Mouse (Mus musculus): Measurements from ENCODE around the gene Cfap69. TPM values are rescaled to one million over a fixed set of nuclear protein-coding genes. Genes with fewer than 3 reads are reported as not detected.
"Not testable (repeated sequence)": the region's sequence is repeated elsewhere in the genome, so short reads cannot be mapped to it uniquely, and the experiment has no call there.

Gene Cfap69
- total RNA-seq (2021): 1 to 10 TPM in 1 of 2 experiments, under 1 TPM in 1; 0.74 to 1.6 TPM
- long read RNA-seq, experiment 1: 0 reads
- long read RNA-seq, experiment 2, partial matches to known transcripts: 0 of 1 reads
- long read RNA-seq, experiment 2, other reads (novel, unspliced or antisense): 1 of 1 reads

DNA sequence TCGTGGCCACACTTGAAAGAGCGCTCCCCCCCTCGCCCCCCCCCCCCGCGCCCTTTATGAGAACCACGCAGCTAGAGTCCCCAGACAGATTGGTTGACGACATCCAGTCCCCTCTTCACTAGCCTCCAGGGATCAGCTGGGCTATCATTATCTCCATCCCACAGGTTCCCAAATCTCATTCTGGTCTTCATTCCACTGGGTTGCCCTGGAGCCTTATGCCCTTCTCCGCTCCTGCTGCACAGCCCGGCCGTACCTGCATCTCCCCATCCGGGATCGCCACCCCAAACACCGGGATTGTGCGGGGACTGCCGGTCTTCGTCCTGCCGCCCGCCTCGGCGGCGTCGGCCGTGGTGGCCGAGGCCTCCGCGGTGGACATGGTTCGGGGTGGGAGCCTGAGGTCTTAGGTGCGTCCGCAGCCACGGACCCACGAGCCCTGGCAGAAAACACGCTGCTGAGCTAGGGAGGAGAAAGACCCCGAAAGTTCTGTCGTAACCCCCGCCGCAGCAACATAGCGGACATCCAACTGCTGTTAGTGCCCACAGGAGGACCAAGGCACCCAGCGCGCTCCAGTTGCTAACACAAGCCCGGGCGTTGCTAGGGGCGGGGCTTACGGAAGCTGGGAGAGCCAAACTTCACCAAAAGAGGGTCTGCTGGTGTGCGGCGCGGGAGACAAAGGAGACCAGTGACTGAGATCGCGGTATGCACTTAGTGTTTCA lies at the start of gene Cfap69:
Cfap69 (minus strand) TSS at position 585 of the 716 bp plus-strand sequence.
- peak; percentile 44 to 75 for DNase-seq (ENCODE audit: low spot score in 2 of 2)

DNA sequence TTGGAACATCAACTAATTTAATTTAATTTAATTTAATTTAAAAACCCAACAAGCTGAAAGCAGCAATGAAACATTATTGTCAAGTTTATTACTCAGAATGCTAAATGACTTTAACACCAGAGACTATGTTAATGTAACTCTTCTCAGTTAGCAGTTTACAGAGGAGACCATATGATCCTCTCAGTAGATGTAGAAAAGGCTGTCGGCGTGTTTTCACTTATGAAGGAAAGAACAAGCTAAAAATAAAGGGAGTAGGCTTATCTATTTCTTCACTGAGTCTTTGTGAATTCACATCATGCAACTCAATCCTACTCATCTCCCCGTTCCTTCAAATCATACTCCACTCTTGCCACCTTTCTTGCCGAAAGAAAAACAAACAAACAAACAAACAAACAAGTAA lies 47.0 kb upstream of the Cfap69 start:
- no peak for DNase-seq (ENCODE audit: low spot score in 2 of 2)

DNA sequence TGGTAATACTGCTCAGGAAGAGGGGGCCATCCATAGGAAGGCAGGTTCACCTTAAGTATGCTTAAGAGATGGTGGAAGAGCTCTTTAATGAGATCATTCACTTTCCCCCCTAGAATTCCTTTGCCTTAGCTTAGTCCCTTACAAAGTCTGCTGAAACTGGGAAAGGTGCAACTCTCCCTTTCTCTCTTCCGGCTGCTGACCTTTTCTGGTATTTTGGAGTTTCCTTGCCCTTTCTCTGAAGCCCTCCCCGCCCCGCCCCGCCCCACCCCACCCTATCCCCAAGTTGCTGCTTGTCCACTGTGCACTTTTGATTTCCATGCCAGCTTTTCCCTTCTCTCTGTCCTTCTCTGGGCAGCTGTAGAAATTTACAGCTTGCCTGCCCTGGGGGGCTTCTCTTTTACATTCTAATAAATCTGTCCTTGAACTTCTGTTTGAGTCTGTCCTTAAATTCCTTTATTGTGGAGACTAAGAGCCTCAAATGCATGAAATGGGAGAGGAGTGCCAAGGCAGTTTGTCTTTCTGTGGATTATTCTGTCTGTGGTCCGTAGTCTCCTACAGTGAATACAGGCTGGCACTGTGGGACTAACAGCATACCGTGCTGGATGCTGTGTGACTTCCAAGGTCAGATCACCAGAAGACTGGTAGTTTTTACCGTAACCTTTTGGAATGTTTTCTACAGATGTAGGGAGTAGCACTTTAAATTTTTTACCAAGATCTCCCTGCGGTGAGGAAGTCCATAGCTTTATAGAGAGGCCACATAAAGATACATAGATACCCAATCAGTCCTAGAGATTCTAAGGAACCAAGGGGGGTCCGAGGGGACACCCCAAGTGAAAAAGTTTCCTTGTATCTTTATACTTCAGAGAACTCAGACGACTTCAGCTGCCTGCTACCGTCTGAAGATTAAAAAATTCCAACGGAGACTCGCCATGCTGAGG lies 43.6 kb upstream of the Cfap69 start:
- no peak for DNase-seq (ENCODE audit: low spot score in 2 of 2)

DNA sequence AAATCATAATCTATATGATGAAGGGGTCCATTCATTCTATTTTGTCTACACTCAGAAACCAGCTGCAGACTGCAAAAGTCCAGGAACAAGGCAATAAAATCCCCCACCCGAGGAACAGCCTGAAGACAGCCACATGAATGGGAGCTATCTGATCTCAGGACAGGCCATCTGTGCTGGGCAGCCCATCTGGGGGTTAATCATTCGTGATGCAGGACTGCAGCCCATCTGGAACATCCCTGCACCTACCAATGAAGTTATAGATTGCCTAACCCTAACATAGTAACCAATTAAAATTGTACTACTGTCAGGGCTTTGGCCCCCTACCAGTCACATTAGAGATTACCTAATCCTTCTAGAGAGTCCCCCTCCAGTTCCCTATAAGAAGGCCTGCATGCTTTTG lies 41.0 kb upstream of the Cfap69 start:
- no peak for DNase-seq (ENCODE audit: low spot score in 2 of 2)

DNA sequence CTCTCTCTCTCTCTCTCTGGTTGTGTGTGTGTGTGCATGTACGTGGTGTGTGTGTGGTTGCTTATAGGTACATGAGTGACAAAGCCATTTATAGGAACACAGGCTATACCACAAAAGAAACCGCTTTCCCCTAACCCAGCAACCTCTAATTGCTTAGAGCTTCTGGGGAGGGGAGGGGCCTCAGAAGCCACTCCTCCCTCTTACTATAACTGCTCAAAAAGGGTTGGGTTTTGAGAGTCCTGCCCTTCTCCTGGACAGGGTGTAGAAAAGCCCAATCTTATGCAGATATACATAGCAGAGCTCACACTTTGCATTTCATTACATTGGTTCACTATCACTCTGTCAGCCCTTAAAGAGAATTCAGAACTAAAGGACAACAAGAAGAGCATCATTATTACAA lies 36.3 kb upstream of the Cfap69 start:
- DNase-seq (ENCODE audit: low spot score in 2 of 2): no peak

DNA sequence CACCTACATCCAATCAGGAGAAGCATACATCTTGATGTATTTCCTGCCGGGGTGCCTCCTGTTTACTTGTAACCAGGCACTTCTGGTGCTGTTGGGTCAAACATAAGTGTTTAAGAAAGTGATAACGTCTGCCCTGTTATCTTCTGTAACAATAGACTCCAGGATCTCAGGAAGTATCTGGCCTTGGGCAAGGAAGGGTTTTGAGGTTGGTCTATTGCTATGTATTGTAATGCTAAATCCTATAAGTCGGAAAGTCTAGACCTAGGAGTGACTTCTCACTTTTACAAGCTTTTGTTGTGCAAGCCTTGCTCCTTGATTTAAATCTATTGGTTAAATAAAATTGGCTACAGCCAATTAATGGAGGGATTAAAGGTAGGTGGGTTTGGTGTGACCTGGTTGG lies 34.8 kb upstream of the Cfap69 start:
- DNase-seq (ENCODE audit: low spot score in 2 of 2): no peak

DNA sequence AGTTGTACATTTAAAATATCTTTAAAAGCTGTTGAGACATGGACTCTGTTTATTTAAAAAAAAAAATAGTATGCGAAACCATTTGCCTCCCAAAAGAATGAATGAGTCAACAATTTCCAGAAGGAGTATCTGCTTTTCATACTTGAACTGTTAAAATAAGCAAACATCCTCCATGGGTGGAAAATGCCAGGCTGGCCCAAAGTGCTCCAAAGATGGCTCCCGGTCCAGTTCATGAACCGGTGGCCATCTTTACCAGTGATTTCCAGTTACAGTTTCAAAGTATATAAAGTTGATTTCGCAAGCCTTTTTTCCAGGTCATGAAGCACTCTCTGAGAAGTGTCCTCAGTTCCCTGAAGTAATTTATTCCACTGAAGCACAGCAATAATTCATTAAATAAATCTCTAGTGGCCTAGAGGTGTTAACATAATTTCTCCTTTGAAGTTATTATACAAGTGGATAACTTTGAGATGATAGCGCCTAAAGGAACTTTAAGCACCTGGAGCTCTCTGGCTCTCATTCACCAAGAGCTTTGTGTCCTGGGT lies 31.4 kb upstream of the Cfap69 start:
- no peak for DNase-seq (ENCODE audit: low spot score in 2 of 2)

DNA sequence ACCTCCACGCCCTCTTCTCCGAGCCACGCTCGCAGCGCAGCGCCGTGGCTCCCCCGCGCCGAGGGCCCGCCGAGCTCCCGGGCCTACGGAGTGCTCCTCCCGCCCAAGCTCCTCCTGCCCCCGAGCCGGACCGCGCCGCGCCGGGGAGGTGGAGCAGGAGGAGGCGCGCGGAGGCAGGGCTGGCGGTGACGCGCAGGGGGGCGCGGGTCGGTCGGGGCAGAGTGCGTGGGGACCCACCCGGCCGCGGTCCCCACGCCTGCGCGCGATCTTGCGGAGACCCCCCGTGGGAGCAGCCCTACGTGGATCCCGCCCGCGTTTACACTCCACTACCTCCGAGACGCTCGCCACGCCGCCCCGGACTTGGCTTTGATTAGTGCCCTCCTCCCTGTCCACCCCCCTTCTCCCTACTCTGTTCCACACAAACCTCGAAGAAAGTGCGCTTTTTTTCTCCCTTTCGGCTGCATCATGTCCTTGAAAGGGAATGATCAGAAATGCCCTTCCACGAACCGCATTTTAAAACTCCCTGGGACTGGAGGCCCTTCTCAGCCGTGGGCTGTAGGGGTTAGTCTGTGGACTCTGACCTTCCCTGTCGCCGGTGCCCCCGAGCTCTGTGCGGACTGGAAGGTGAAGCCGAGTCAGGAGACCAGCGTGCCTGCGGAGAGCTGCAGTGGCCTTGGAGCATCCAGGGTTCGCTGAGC lies 30.1 kb upstream of the Cfap69 start, which contains the start of gene Steap2:
Steap2 (minus strand) TSS at position 623 of the 698 bp plus-strand sequence.
- peak; percentile 26 to 57 for DNase-seq (ENCODE audit: low spot score in 2 of 2)

DNA sequence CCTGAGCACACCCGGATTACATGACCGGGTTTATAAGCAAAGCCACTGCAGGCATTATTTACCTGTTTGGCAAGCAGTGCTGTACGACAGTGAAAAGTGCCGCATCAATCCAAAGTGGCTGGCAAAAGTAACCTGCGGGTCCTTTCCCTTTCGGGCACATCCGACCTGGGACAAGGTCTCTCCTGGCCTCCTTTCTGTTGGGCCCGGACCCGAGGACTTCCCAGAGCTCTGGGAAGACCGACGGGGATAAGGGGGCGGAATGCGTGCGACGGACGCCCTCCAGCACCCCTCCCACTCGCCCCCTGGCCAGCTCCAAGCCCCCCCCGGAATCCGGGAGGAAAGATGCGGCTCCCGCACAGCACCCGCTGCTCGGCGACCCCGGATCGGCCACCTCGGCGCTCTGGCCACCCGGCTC lies 29.5 kb upstream of the Cfap69 start:
- no peak for DNase-seq (ENCODE audit: low spot score in 2 of 2)

DNA sequence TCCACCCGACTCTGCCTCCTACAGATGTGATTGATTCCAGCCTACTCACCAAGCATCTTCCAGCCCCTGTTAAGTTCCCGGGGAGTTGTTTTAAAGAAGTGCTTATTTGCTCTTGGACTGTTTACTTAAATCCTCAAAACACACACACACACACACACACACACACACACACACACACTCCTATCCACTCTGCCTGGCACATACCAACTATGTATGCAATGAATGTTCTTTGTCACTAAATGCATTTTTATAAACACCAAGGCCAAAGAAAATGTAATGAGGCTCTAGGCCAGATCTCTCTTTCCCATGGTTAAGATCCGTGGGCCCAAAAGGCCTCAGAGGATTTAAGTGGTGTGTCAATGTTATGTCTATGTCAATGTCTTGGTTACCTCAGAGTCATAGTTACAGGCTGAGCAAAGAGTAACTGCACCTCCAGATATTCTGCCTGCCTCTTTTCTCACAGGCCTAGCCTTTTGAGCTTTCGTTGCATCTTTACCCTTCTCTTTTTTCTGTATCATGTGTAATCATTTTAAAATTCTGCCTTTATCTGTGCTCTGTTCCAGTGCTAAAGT lies 28.2 kb upstream of the Cfap69 start:
- DNase-seq (ENCODE audit: low spot score in 2 of 2): no peak

DNA sequence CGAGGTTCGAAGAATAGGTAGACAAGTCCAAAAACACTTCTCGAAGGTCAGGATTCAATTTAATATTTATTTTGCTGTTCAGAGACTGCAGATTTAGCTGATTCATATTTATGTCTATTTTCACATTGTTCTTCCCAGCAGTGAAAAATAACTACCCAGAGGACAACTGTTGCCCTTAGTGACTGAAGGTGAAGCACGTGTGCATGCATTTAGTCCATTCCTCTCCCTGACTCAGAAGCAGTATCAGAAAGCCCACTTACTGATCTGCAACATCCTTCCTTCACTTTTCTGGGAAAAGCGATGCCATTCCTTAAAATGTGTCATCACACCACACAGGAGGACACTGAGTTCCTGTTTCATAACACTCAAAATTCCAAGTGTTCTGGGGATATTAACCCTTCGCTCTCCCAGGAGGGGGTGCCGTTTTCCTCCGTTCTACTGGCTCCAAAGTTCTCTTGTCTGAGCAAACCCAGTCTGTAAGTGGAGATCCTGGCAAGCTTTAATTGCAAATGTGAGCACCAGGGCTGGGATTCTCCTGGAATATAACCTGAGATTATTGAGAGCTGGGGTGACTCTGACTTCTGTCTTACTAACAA lies 25.0 kb upstream of the Cfap69 start:
- no peak for DNase-seq (ENCODE audit: low spot score in 2 of 2)

DNA sequence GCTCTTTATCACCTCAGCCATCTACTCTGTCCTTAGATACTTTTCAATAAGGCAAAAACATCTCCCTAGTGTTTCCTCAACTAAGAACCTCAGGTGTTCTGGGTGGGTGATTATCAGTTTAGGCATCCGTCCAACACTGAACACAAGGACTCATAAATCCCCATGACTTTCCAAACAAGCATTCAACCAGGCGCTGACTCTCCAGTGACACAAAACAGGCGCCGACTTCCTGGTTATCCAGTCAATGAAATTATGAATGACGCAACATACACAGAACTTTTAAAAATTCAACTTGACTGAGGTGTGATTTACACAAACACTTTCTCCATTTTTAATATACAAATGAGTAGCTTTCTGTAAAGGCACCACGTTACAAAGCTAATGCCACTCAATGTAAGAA lies 24.2 kb upstream of the Cfap69 start:
- no peak for DNase-seq (ENCODE audit: low spot score in 2 of 2)

DNA sequence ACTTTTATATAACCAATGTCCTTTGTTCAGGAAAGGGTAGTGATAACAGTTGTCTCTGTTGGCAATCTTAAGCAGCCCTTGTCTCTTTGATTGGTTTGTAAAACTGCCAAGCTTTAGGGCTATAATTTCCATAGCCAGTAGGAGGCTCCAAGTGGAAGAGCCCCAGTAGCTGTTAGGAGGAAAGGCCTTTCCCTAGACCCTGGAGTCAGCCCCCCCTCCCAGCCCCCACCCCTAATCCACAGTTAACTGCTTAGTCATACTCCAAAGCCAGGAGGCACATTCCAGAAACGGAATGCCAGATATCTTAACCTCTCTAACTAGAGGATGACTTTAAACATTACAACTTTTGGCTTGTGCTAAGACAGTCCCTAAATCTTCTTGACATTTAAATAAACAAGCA lies 22.9 kb upstream of the Cfap69 start:
- no peak for DNase-seq (ENCODE audit: low spot score in 2 of 2)

DNA sequence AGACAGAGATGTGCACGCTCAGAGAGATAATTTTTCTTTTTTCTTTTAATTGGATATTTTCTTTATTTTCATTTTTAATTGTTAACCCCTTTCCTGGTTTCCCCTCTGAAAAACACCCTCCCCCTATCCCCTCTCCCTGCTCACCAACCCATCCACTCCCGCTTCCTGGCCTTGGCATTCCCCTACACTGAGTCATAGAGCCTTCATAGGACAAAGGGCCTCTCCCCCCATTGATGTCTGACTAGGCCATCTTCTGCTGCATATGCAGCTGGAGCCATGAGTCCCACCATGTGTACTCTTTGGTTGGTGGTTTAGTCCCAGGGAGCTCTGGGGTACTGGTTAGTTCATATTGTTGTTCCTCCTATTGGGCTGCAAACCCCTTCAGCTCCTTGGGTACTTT lies 20.9 kb upstream of the Cfap69 start:
- DNase-seq (ENCODE audit: low spot score in 2 of 2): not testable (repeated sequence)

DNA sequence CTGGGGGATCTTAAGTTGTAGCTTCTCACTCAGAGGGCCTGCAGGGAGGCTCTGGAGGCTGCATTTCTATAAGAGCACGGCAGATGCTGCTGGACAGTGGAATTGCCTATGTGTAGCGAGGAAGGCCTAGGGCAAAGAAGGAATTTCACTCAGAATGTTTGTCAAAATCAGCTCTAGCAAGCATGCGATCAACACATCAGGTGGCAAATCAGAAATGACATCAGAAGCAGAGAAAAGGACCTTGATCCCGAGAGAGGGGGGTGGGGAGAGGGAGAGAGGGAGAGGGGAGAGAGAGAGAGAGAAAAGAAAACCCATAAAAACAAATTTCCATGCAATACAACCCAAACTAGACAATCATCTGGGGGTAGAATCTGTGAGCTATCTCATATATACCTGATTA lies 19.3 kb upstream of the Cfap69 start:
- DNase-seq (ENCODE audit: low spot score in 2 of 2): no peak

DNA sequence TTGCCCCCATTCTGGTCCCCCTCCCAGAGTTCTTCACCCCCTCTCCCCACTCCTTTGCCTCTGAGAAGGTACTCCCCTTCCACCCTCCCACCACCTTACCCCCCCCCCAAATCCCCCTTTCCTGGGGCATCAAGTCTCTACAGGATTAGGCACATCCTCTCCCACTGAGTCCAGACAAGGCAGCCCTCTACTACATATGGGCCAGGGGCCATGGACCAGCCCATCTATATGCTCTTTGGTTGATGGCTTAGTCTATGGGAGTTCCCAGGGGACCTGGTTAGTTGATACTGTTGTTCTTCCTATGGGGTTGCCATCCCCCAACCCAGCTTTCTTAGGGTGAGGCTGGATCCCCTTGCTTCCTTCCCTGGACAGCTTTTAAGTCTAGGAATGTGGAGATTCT lies 15.4 kb upstream of the Cfap69 start:
- DNase-seq (ENCODE audit: low spot score in 2 of 2): no peak

DNA sequence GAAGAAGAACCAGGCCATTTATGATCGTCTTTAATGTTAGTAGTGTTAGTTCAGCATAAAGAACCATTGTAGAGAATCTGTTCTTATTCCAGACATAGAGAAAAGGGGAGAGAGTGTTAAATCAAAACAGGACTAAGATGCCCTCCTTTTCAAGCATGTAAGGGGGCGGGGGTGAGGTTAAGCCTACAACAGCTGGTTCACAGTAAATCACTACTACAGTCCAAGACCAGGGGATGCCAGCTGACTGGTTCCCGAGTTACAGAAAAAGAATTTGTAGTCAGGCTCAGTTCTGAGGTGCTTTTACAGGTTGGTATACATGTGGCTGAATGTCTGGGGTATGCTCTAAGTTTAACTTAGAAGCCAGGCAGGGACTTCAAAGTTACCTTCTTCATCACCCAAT lies 12.0 kb upstream of the Cfap69 start:
- DNase-seq (ENCODE audit: low spot score in 2 of 2): no peak

DNA sequence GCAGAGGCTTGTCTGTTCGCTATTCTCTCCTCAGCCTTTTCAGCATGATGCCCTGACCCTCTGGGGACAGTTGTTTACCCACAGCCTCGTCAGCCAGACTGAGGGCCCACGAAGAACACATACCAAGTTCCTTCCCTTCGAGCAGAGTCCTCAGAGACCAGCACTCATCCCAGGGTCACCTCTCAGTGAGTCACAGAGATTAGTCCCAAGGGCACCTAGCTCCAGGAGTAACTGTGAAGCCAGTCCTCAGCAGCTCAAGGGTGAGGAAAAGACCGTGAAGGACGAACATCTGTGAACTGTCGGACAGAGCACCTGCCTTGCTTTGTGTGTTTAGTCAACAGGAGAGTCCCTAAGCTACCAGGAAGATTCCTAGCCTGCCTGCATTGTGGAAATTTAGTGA lies 4.9 kb upstream of the Cfap69 start:
- no peak for DNase-seq (ENCODE audit: low spot score in 2 of 2)

DNA sequence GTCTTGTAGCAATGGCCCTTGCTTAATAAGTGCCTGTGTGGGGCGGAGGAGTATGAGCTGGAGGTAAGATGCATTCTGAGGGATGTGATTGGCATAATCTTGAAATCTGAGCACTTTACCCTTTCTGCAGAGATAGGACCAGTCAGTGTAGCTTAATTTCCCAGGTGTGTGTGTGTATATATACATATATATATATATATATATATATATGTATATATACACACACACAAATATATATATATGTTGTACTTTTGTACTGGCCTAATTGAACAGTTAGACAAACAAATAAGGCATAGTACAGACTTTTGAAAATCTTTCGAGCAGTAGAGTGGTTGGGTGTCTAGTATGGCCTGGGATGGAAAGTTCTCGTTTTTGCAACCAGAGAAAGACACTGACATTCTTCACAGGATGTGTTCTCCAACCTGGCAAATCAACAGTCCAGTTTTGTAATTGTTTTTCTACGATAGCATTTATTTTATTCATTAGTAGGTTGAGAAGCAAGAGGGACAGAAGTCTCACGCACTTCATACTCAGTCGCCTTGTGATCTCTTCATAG lies 410 bp upstream of the Cfap69 start:
- DNase-seq (ENCODE audit: low spot score in 2 of 2): no peak

DNA sequence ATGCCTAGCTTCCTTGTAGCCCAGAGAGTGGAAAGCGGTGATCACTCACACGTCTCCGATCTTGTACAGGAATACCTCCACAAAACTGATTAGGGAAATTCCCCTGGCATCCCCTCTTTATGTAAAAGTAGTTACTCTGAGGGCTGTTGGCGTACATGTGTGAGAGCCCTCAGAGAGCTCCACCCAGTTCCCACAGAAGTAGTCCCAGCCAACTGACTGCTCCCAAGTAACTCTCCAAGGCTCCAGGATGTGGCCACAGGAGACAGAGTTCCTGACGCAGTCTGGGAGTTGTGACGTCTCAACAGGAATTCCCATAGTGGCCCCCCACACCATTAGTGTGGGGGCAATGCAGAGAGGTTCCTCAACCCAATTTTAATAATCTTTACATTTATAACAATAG lies 982 bp downstream of the Cfap69 start:
- no peak for DNase-seq (ENCODE audit: low spot score in 2 of 2)

Data from gastrocnemius, postnatal 4 days (tissue).